Mouse (Mus musculus): ENCODE data around the gene Prkn. TPM values are rescaled to one million over a fixed set of nuclear protein-coding genes. Genes with fewer than 3 reads are reported as not detected.
A peak's percentile ranks its signal among the peaks of the same experiment; 100 is the strongest.

Gene Prkn
- polyA plus RNA-seq, 1 experiment from 2014 or later = 3.9 TPM

GRCm38 (mm10) chr17:10947614-10948013, 107.4 kb downstream of the Prkn start:
- Histone ChIP-seq H3K9me3 (ENCODE audit: control insufficient read depth, low read length) (no peaks in the 10 kb centered on the region), H3K27ac (ENCODE audit: low read length) (no peak overlapping the region), H3K27me3 (replicated peaks; ENCODE audit: control insufficient read depth, insufficient read depth, low read length) (no peaks in the 10 kb centered on the region), H3K36me3 (ENCODE audit: control insufficient read depth, insufficient read depth) (no peaks in the 10 kb centered on the region), H3K4me2 (ENCODE audit: low read length) (no peak overlapping the region), H3K4me1 (replicated peaks; ENCODE audit: control insufficient read depth, insufficient read depth, low read length) (no peaks in the 10 kb centered on the region), H3K9ac (replicated peaks; ENCODE audit: low read depth, low read length) (no peak overlapping the region), H3K4me3 (replicated peaks; ENCODE audit: low read length) (no peak overlapping the region)
- WGBS = 87% methylated on average over 2 of the region's 2 CpGs
- no peak for ATAC-seq

- no peaks in the 10 kb centered on the region for H3K9me3 ChIP-seq (ENCODE audit: control insufficient read depth, low read length)
- no peak overlapping the region for H3K27ac ChIP-seq (ENCODE audit: low read length)
- peaks cover 3% of the 10 kb centered on the region; the same call in 1 of the 2 replicates for H3K4me1 ChIP-seq (replicated peaks; ENCODE audit: control insufficient read depth, insufficient read depth, low read length)
- no peak for ATAC-seq
- H3K4me2 ChIP-seq (ENCODE audit: low read length) = peak overlapping the region; percentile 7; the same call in 1 of the 2 replicates
- 29% methylated on average over 10 of the region's 10 CpGs for WGBS
- H3K36me3 ChIP-seq (ENCODE audit: control insufficient read depth, insufficient read depth) = no peaks in the 10 kb centered on the region
- H3K4me3 ChIP-seq (replicated peaks; ENCODE audit: low read length) = no peak overlapping the region
- no peak overlapping the region for H3K9ac ChIP-seq (replicated peaks; ENCODE audit: low read depth, low read length)
- no peaks in the 10 kb centered on the region for H3K27me3 ChIP-seq (replicated peaks; ENCODE audit: control insufficient read depth, insufficient read depth, low read length)
Measured at GRCm38 (mm10) chr17:10959066-10959864, 119.1 kb downstream of the Prkn start.

GRCm38 (mm10) chr17:10962151-10962550, 122.0 kb downstream of the Prkn start:
- WGBS = 95% methylated on average over 5 of the region's 5 CpGs
- Histone ChIP-seq H3K27me3 (replicated peaks; ENCODE audit: control insufficient read depth, insufficient read depth, low read length) (no peaks in the 10 kb centered on the region), H3K9ac (replicated peaks; ENCODE audit: low read depth, low read length) (no peak overlapping the region), H3K27ac (ENCODE audit: low read length) (no peak overlapping the region), H3K4me3 (replicated peaks; ENCODE audit: low read length) (no peak overlapping the region), H3K36me3 (ENCODE audit: control insufficient read depth, insufficient read depth) (no peaks in the 10 kb centered on the region), H3K9me3 (ENCODE audit: control insufficient read depth, low read length) (no peaks in the 10 kb centered on the region), H3K4me2 (ENCODE audit: low read length) (no peak overlapping the region), H3K4me1 (replicated peaks; ENCODE audit: control insufficient read depth, insufficient read depth, low read length) (peaks cover 3% of the 10 kb centered on the region; the same call in 1 of the 2 replicates)
- no peak for ATAC-seq

GRCm38 (mm10) chr17:10982136-10982535, 142.0 kb downstream of the Prkn start:
- H3K4me1 ChIP-seq (replicated peaks; ENCODE audit: control insufficient read depth, insufficient read depth, low read length) = no peaks in the 10 kb centered on the region
- no peak for ATAC-seq
- no peaks in the 10 kb centered on the region for H3K36me3 ChIP-seq (ENCODE audit: control insufficient read depth, insufficient read depth)
- H3K4me2 ChIP-seq (ENCODE audit: low read length) = no peak overlapping the region
- H3K9me3 ChIP-seq (ENCODE audit: control insufficient read depth, low read length) = no peaks in the 10 kb centered on the region
- no peak overlapping the region for H3K4me3 ChIP-seq (replicated peaks; ENCODE audit: low read length)
- no peak overlapping the region for H3K27ac ChIP-seq (ENCODE audit: low read length)
- no peaks in the 10 kb centered on the region for H3K27me3 ChIP-seq (replicated peaks; ENCODE audit: control insufficient read depth, insufficient read depth, low read length)
- 67% methylated on average over 4 of the region's 4 CpGs for whole genome bisulfite sequencing
- H3K9ac ChIP-seq (replicated peaks; ENCODE audit: low read depth, low read length) = no peak overlapping the region

- Histone ChIP-seq H3K4me1 (replicated peaks; ENCODE audit: control insufficient read depth, insufficient read depth, low read length) (no peaks in the 10 kb centered on the region), H3K4me3 (replicated peaks; ENCODE audit: low read length) (no peak overlapping the region), H3K9me3 (ENCODE audit: control insufficient read depth, low read length) (no peaks in the 10 kb centered on the region), H3K4me2 (ENCODE audit: low read length) (no peak overlapping the region), H3K27ac (ENCODE audit: low read length) (no peak overlapping the region), H3K27me3 (replicated peaks; ENCODE audit: control insufficient read depth, insufficient read depth, low read length) (no peaks in the 10 kb centered on the region), H3K9ac (replicated peaks; ENCODE audit: low read depth, low read length) (no peak overlapping the region), H3K36me3 (ENCODE audit: control insufficient read depth, insufficient read depth) (no peaks in the 10 kb centered on the region)
- WGBS = 52% methylated on average over 4 of the region's 4 CpGs
- ATAC-seq = peak; percentile 62
Measured at GRCm38 (mm10) chr17:10987040-10987439, 146.9 kb downstream of the Prkn start.

- no peak for ATAC-seq
- Histone ChIP-seq H3K27me3 (replicated peaks; ENCODE audit: control insufficient read depth, insufficient read depth, low read length) (no peaks in the 10 kb centered on the region), H3K4me2 (ENCODE audit: low read length) (no peak overlapping the region), H3K36me3 (ENCODE audit: control insufficient read depth, insufficient read depth) (no peaks in the 10 kb centered on the region), H3K9ac (replicated peaks; ENCODE audit: low read depth, low read length) (no peak overlapping the region), H3K4me1 (replicated peaks; ENCODE audit: control insufficient read depth, insufficient read depth, low read length) (no peaks in the 10 kb centered on the region), H3K27ac (ENCODE audit: low read length) (no peak overlapping the region), H3K9me3 (ENCODE audit: control insufficient read depth, low read length) (no peaks in the 10 kb centered on the region), H3K4me3 (replicated peaks; ENCODE audit: low read length) (no peak overlapping the region)
- 53% methylated on average over 5 of the region's 5 CpGs for WGBS
Measured at GRCm38 (mm10) chr17:10997291-10997690, 157.1 kb downstream of the Prkn start.

- Histone ChIP-seq H3K27ac (ENCODE audit: low read length) (no peak overlapping the region), H3K4me2 (ENCODE audit: low read length) (no peak overlapping the region), H3K36me3 (ENCODE audit: control insufficient read depth, insufficient read depth) (no peaks in the 10 kb centered on the region), H3K9ac (replicated peaks; ENCODE audit: low read depth, low read length) (no peak overlapping the region), H3K9me3 (ENCODE audit: control insufficient read depth, low read length) (no peaks in the 10 kb centered on the region), H3K27me3 (replicated peaks; ENCODE audit: control insufficient read depth, insufficient read depth, low read length) (no peaks in the 10 kb centered on the region; the same call in 1 of the 2 replicates), H3K4me3 (replicated peaks; ENCODE audit: low read length) (no peak overlapping the region), H3K4me1 (replicated peaks; ENCODE audit: control insufficient read depth, insufficient read depth, low read length) (no peaks in the 10 kb centered on the region)
- WGBS = 82% methylated on average over 2 of the region's 2 CpGs
- ATAC-seq = no peak
Measured at GRCm38 (mm10) chr17:11023371-11023770, 183.2 kb downstream of the Prkn start.

GRCm38 (mm10) chr17:11029348-11029747, 189.2 kb downstream of the Prkn start:
- H3K4me3 ChIP-seq (replicated peaks; ENCODE audit: low read length) = no peak overlapping the region
- H3K9ac ChIP-seq (replicated peaks; ENCODE audit: low read depth, low read length) = no peak overlapping the region
- H3K4me1 ChIP-seq (replicated peaks; ENCODE audit: control insufficient read depth, insufficient read depth, low read length) = no peaks in the 10 kb centered on the region
- no peaks in the 10 kb centered on the region for H3K9me3 ChIP-seq (ENCODE audit: control insufficient read depth, low read length)
- no peak overlapping the region for H3K4me2 ChIP-seq (ENCODE audit: low read length)
- no peak overlapping the region for H3K27ac ChIP-seq (ENCODE audit: low read length)
- 97% methylated on average over 4 of the region's 4 CpGs for WGBS
- H3K27me3 ChIP-seq (replicated peaks; ENCODE audit: control insufficient read depth, insufficient read depth, low read length) = no peaks in the 10 kb centered on the region
- no peaks in the 10 kb centered on the region for H3K36me3 ChIP-seq (ENCODE audit: control insufficient read depth, insufficient read depth)
- ATAC-seq = no peak

- Histone ChIP-seq H3K36me3 (ENCODE audit: control insufficient read depth, insufficient read depth) (no peaks in the 10 kb centered on the region), H3K27ac (ENCODE audit: low read length) (no peak overlapping the region), H3K9me3 (ENCODE audit: control insufficient read depth, low read length) (no peaks in the 10 kb centered on the region), H3K4me1 (replicated peaks; ENCODE audit: control insufficient read depth, insufficient read depth, low read length) (no peaks in the 10 kb centered on the region), H3K4me3 (replicated peaks; ENCODE audit: low read length) (no peak overlapping the region), H3K27me3 (replicated peaks; ENCODE audit: control insufficient read depth, insufficient read depth, low read length) (no peaks in the 10 kb centered on the region), H3K9ac (replicated peaks; ENCODE audit: low read depth, low read length) (no peak overlapping the region), H3K4me2 (ENCODE audit: low read length) (no peak overlapping the region)
- WGBS = 80% methylated on average over 4 of the region's 4 CpGs
- ATAC-seq = no peak
Measured at GRCm38 (mm10) chr17:11030936-11031335, 190.8 kb downstream of the Prkn start.

Data from forebrain, embryonic 16.5 days (tissue).